Mouse (Mus musculus) frontal cortex, adult (tissue): Measurements from ENCODE around the gene A430089I19Rik.
"Not testable (repeated sequence)": the region's sequence is repeated elsewhere in the genome, so short reads cannot be mapped to it uniquely, and the experiment has no call there.

Experiments
- ATAC-seq: cut with Nextera tagmentation; 2 replicates; pipeline ENCODE4 v1.9.2; 2017; ENCODE audit warnings: mild to moderate bottlenecking, moderate library complexity, mixed read lengths; ENCODE audit not compliant: low TSS enrichment

Gene A430089I19Rik

GRCm38 (mm10) chr5:94306696-94307095 lies at the start of gene A430089I19Rik:
Gene A430089I19Rik, minus strand, starts transcription at chr5:94306796.
- ATAC-seq: not testable (repeated sequence)

GRCm38 (mm10) chr5:94339449-94339848 lies 32.9 kb upstream of the A430089I19Rik start, which contains the start of gene AA792892:
Gene AA792892, plus strand, starts transcription at chr5:94339749.
- ATAC-seq: not testable (repeated sequence)

- ATAC-seq: not testable (repeated sequence)
Observed at GRCm38 (mm10) chr5:94314135-94314534, 7.5 kb upstream of the A430089I19Rik start, which contains the start of gene Gm6502. Gene Gm6502, plus strand, starts transcription at chr5:94314435.
